10 mouse cellular contexts compared by ENCODE assay signal in genomic region chr2:114032259-114032658, GRCm38 (mm10). TPM values are rescaled to one million over a fixed set of nuclear protein-coding genes. Genes with fewer than 3 reads are reported as not detected.
"Had no signal": no experiment of that assay in that cellular context is flagged by ENCODE, and none has a peak within 500 bp of the region (broad histone marks: within the 10 kb centered on the region; RNA-seq: fewer than 3 reads in every experiment).

No protein-coding gene starts in this region.

- DNase-seq: kidney, adult 8-10 months; kidney, postnatal 25 days; layer of hippocampus, adult 9-11 months; layer of hippocampus, postnatal 36 days; lung, adult 18-20 months; right cerebral cortex, adult 18-20 months; right cerebral cortex, postnatal 25 days had no signal

RNA-seq across cellular contexts. Expression of gene Gjd2, which starts 18.8 kb away (rescaled TPM):
- total RNA-seq: liver, adult 2 months; megakaryocyte-erythroid progenitor cell, adult 5-6 weeks had no signal

RNA-seq across cellular contexts. Expression of gene Actc1, which starts 21.1 kb away (rescaled TPM):
- total RNA-seq: layer of hippocampus, postnatal 36 days; left cerebral cortex, postnatal 36 days; megakaryocyte-erythroid progenitor cell, adult 5-6 weeks had no signal
